Mouse (Mus musculus): ENCODE results near the gene Lhpp. TPM values are rescaled to one million over a fixed set of nuclear protein-coding genes. Genes with fewer than 3 reads are reported as not detected.
A peak's percentile ranks its signal among the peaks of the same experiment; 100 is the strongest.

The Lhpp gene
- polyA plus RNA-seq, 1 experiment, result not detected

GRCm38 (mm10) chr7:132726106-132726861 lies 115.8 kb downstream of the Lhpp start:
- no peak for TF ChIP-seq CTCF (IDR thresholded peaks at IDR 0.05; ENCODE audit: insufficient read depth, low read depth, low read length)
- no peak for TF ChIP-seq POLR2A (IDR thresholded peaks at IDR 0.05; ENCODE audit: insufficient read depth, low read depth, low read length)
- Histone ChIP-seq H3K27ac (ENCODE audit: insufficient read depth, low read depth, low read length) (no peak overlapping the region), H3K4me3 (ENCODE audit: insufficient read depth, low read depth, low read length) (no peak overlapping the region), H3K4me1 (ENCODE audit: control insufficient read depth, insufficient read depth, low read length) (peaks cover 21% of the 10 kb centered on the region)
- WGBS, result 68% methylated on average over 13 of the region's 13 CpGs

GRCm38 (mm10) chr7:132729093-132729831 lies 118.8 kb downstream of the Lhpp start:
- Histone ChIP-seq H3K4me1 (ENCODE audit: control insufficient read depth, insufficient read depth, low read length) (peaks cover 34% of the 10 kb centered on the region), H3K4me3 (ENCODE audit: insufficient read depth, low read depth, low read length) (no peak overlapping the region), H3K27ac (ENCODE audit: insufficient read depth, low read depth, low read length) (no peak overlapping the region)
- no peak for TF ChIP-seq CTCF (IDR thresholded peaks at IDR 0.05; ENCODE audit: insufficient read depth, low read depth, low read length)
- no peak for TF ChIP-seq POLR2A (IDR thresholded peaks at IDR 0.05; ENCODE audit: insufficient read depth, low read depth, low read length)
- WGBS, result 91% methylated on average over 4 of the region's 4 CpGs

GRCm38 (mm10) chr7:132730510-132730909 lies 120.1 kb downstream of the Lhpp start:
- H3K4me3 ChIP-seq (ENCODE audit: insufficient read depth, low read depth, low read length), result no peak overlapping the region
- H3K27ac ChIP-seq (ENCODE audit: insufficient read depth, low read depth, low read length), result no peak overlapping the region
- 72% methylated on average over 7 of the region's 7 CpGs for WGBS
- no peak for TF ChIP-seq CTCF (IDR thresholded peaks at IDR 0.05; ENCODE audit: insufficient read depth, low read depth, low read length)
- H3K4me1 ChIP-seq (ENCODE audit: control insufficient read depth, insufficient read depth, low read length), result peaks cover 34% of the 10 kb centered on the region

- TF ChIP-seq CTCF (IDR thresholded peaks at IDR 0.05; ENCODE audit: insufficient read depth, low read depth, low read length), result no peak
- no peak for TF ChIP-seq POLR2A (IDR thresholded peaks at IDR 0.05; ENCODE audit: insufficient read depth, low read depth, low read length)
- 71% methylated on average over 6 of the region's 6 CpGs for WGBS
Observed at GRCm38 (mm10) chr7:132731558-132731957, 121.1 kb downstream of the Lhpp start.

GRCm38 (mm10) chr7:132732136-132732789 lies 121.8 kb downstream of the Lhpp start:
- WGBS, result 49% methylated on average over 6 of the region's 6 CpGs
- Histone ChIP-seq H3K4me1 (ENCODE audit: control insufficient read depth, insufficient read depth, low read length) (peaks cover 44% of the 10 kb centered on the region), H3K4me3 (ENCODE audit: insufficient read depth, low read depth, low read length) (no peak overlapping the region), H3K27ac (ENCODE audit: insufficient read depth, low read depth, low read length) (peak overlapping the region; percentile 59; the same call in 1 of the 2 replicates)
- TF ChIP-seq CTCF (IDR thresholded peaks at IDR 0.05; ENCODE audit: insufficient read depth, low read depth, low read length), result no peak
- TF ChIP-seq POLR2A (IDR thresholded peaks at IDR 0.05; ENCODE audit: insufficient read depth, low read depth, low read length), result no peak

More at GRCm38 (mm10) chr7:132731558-132731957, 121.1 kb downstream of the Lhpp start:
- Histone ChIP-seq H3K4me1 (ENCODE audit: control insufficient read depth, insufficient read depth, low read length) (peaks cover 43% of the 10 kb centered on the region), H3K27ac (ENCODE audit: insufficient read depth, low read depth, low read length) (peak overlapping the region; percentile 59; the same call in 1 of the 2 replicates), H3K4me3 (ENCODE audit: insufficient read depth, low read depth, low read length) (no peak overlapping the region)

- H3K4me3 ChIP-seq (ENCODE audit: insufficient read depth, low read depth, low read length), result no peak overlapping the region
- H3K4me1 ChIP-seq (ENCODE audit: control insufficient read depth, insufficient read depth, low read length), result peaks cover 44% of the 10 kb centered on the region
- 66% methylated on average over 6 of the region's 6 CpGs for WGBS
- TF ChIP-seq CTCF (IDR thresholded peaks at IDR 0.05; ENCODE audit: insufficient read depth, low read depth, low read length), result no peak
- no peak for TF ChIP-seq POLR2A (IDR thresholded peaks at IDR 0.05; ENCODE audit: insufficient read depth, low read depth, low read length)
- no peak overlapping the region for H3K27ac ChIP-seq (ENCODE audit: insufficient read depth, low read depth, low read length)
Observed at GRCm38 (mm10) chr7:132733521-132733920, 123.1 kb downstream of the Lhpp start.

- WGBS, result 91% methylated on average over 9 of the region's 9 CpGs
- H3K4me1 ChIP-seq (ENCODE audit: control insufficient read depth, insufficient read depth, low read length), result peaks cover 44% of the 10 kb centered on the region
- TF ChIP-seq CTCF (IDR thresholded peaks at IDR 0.05; ENCODE audit: insufficient read depth, low read depth, low read length) (no peak), POLR2A (IDR thresholded peaks at IDR 0.05; ENCODE audit: insufficient read depth, low read depth, low read length) (no peak)
- H3K27ac ChIP-seq (ENCODE audit: insufficient read depth, low read depth, low read length), result no peak overlapping the region
- H3K4me3 ChIP-seq (ENCODE audit: insufficient read depth, low read depth, low read length), result no peak overlapping the region
Observed at GRCm38 (mm10) chr7:132734222-132734621, 123.8 kb downstream of the Lhpp start.

- Histone ChIP-seq H3K4me1 (ENCODE audit: control insufficient read depth, insufficient read depth, low read length) (peaks cover 44% of the 10 kb centered on the region), H3K27ac (ENCODE audit: insufficient read depth, low read depth, low read length) (no peak overlapping the region), H3K4me3 (ENCODE audit: insufficient read depth, low read depth, low read length) (no peak overlapping the region)
- TF ChIP-seq CTCF (IDR thresholded peaks at IDR 0.05; ENCODE audit: insufficient read depth, low read depth, low read length) (no peak), POLR2A (IDR thresholded peaks at IDR 0.05; ENCODE audit: insufficient read depth, low read depth, low read length) (no peak)
- WGBS, result 72% methylated on average over 5 of the region's 5 CpGs
Observed at GRCm38 (mm10) chr7:132735145-132735544, 124.7 kb downstream of the Lhpp start.
